Mouse (Mus musculus) cerebellum, adult 2 months (tissue): ENCODE measurements at regions not wholly inside any gene's neighbourhood (a gene's known extent, or its start where the extent isn't known, plus 50 kb on each side); places are given as distances from the start of the nearest gene placed in this dataset.

Source experiments
- DNase-seq, 2 experiments: peaks; one replicate each; pipeline ENCODE4 v3.0.0; 2021
- H3K27ac ChIP-seq: fragments of 200-500 bp; 2 replicates; pipeline ENCODE4 v1.5.1; 2012; ENCODE audit warnings: low read length, control low read depth, inconsistent platforms; ENCODE audit not compliant: insufficient read depth
- H3K27me3 ChIP-seq: fragments of 200-500 bp; 2 replicates; pipeline ENCODE4 v1.6.1; 2012; ENCODE audit warnings: inconsistent platforms, mild to moderate bottlenecking, low read length, moderate library complexity; ENCODE audit not compliant: control insufficient read depth, insufficient read depth
- H3K4me1 ChIP-seq: fragments of 200-500 bp; 2 replicates; pipeline ENCODE4 v1.6.1; 2011; ENCODE audit warnings: low read length; ENCODE audit not compliant: control insufficient read depth, insufficient read depth
- H3K4me3 ChIP-seq: fragments of 200-500 bp; replicated peaks from 2 replicates; pipeline ENCODE3; 2011; ENCODE audit warnings: mild to moderate bottlenecking, low read depth, low read length, control low read depth; ENCODE audit not compliant: insufficient read depth
- CTCF ChIP-seq: fragments of 200-500 bp; IDR thresholded peaks from 2 replicates; pipeline ENCODE4 v1.5.1; 2011; ENCODE audit warnings: low read depth, mild to moderate bottlenecking, control low read depth, low read length, moderate library complexity, borderline replicate concordance; ENCODE audit not compliant: insufficient read depth
- POLR2A ChIP-seq: fragments of 200-500 bp; IDR thresholded peaks from 2 replicates; pipeline ENCODE4 v1.6.1; 2011; ENCODE audit warnings: low read length, control low read depth, borderline replicate concordance; ENCODE audit not compliant: insufficient read depth
- WGBS: fragments of 180-500 bp; shearing (Covaris S2); methylation state at CpG from one replicate; pipeline ENCODE4 v1.1.7; 2018; 5-methylcytosine and 5-hydroxymethylcytosine counted together

GRCm38 (mm10) chr14:61688666-61689065 is 81.4 kb downstream of the Kcnrg start:
- no peak overlapping the region for H3K27ac ChIP-seq
- H3K4me3 ChIP-seq, result no peak overlapping the region
- no peaks in the 10 kb centered on the region for H3K4me1 ChIP-seq
- WGBS, result 11% methylated on average over 9 of the region's 9 CpGs
- TF ChIP-seq POLR2A (no peak), CTCF (no peak)
- peak; percentile 5 to 24 for DNase-seq
- peaks cover 8% of the 10 kb centered on the region; the same call in 1 of the 2 replicates for H3K27me3 ChIP-seq

GRCm38 (mm10) chr14:61689281-61689680 is 82.0 kb downstream of the Kcnrg start:
- Histone ChIP-seq H3K4me1 (no peaks in the 10 kb centered on the region), H3K27ac (no peak overlapping the region), H3K4me3 (no peak overlapping the region), H3K27me3 (peaks cover 8% of the 10 kb centered on the region; the same call in 1 of the 2 replicates)
- DNase-seq, result peak in 1 of 2 experiments; percentile 21
- TF ChIP-seq POLR2A, result no peak
- no peak for TF ChIP-seq CTCF
- 14% methylated on average over 21 of the region's 21 CpGs for WGBS

GRCm38 (mm10) chr14:61689776-61690175 is 82.5 kb downstream of the Kcnrg start:
- Histone ChIP-seq H3K4me3 (no peak overlapping the region), H3K27ac (no peak overlapping the region), H3K4me1 (no peaks in the 10 kb centered on the region), H3K27me3 (peaks cover 8% of the 10 kb centered on the region; the same call in 1 of the 2 replicates)
- no peak for TF ChIP-seq CTCF
- TF ChIP-seq POLR2A, result no peak
- 57% methylated on average over 24 of the region's 24 CpGs for WGBS
- DNase-seq, result peak in 1 of 2 experiments; percentile 14

- 96% methylated on average over 6 of the region's 6 CpGs for WGBS
- Histone ChIP-seq H3K4me3 (no peak overlapping the region), H3K27me3 (peaks cover 6% of the 10 kb centered on the region; the same call in 1 of the 2 replicates), H3K27ac (no peak overlapping the region), H3K4me1 (no peaks in the 10 kb centered on the region)
- DNase-seq, result no peak
- TF ChIP-seq CTCF, result no peak
These were observed 84.6 kb downstream of the Kcnrg start for GRCm38 (mm10) chr14:61691785-61692372.

GRCm38 (mm10) chr14:61694796-61695195 is 87.5 kb downstream of the Kcnrg start:
- Histone ChIP-seq H3K4me1 (no peaks in the 10 kb centered on the region), H3K4me3 (no peak overlapping the region), H3K27me3 (peaks cover 2% of the 10 kb centered on the region; the same call in 1 of the 2 replicates), H3K27ac (no peak overlapping the region)
- DNase-seq, result no peak
- TF ChIP-seq CTCF, result no peak
- no peak for TF ChIP-seq POLR2A
- 97% methylated on average over 3 of the region's 3 CpGs for WGBS

- Histone ChIP-seq H3K4me1 (no peaks in the 10 kb centered on the region), H3K27ac (no peak overlapping the region), H3K4me3 (no peak overlapping the region), H3K27me3 (no peaks in the 10 kb centered on the region; the same call in 1 of the 2 replicates)
- WGBS, result 81% methylated on average over 7 of the region's 7 CpGs
- no peak for DNase-seq
- TF ChIP-seq POLR2A (no peak), CTCF (no peak)
These were observed 89.1 kb downstream of the Kcnrg start for GRCm38 (mm10) chr14:61696290-61696842.

GRCm38 (mm10) chr14:61696886-61697554 is 89.8 kb downstream of the Kcnrg start:
- no peak for TF ChIP-seq POLR2A
- no peak for TF ChIP-seq CTCF
- Histone ChIP-seq H3K27me3 (no peaks in the 10 kb centered on the region; the same call in 1 of the 2 replicates), H3K4me3 (no peak overlapping the region), H3K4me1 (no peaks in the 10 kb centered on the region), H3K27ac (no peak overlapping the region)
- no peak for DNase-seq
- WGBS, result 82% methylated on average over 13 of the region's 13 CpGs

GRCm38 (mm10) chr14:61697704-61698103 is 90.4 kb downstream of the Kcnrg start:
- no peak overlapping the region for H3K27ac ChIP-seq
- TF ChIP-seq CTCF (no peak), POLR2A (no peak)
- no peak overlapping the region for H3K4me3 ChIP-seq
- no peak for DNase-seq
- H3K4me1 ChIP-seq, result no peaks in the 10 kb centered on the region
- 80% methylated on average over 10 of the region's 10 CpGs for WGBS
- no peaks in the 10 kb centered on the region; the same call in 1 of the 2 replicates for H3K27me3 ChIP-seq
